7 mouse cellular contexts compared by ENCODE assay signal in genomic region chr7:142675644-142676043, GRCm38 (mm10). TPM values are rescaled to one million over a fixed set of nuclear protein-coding genes. Genes with fewer than 3 reads are reported as not detected.
DNase-seq lines count a peak whose midpoint lies in the region; ATAC-seq and TF ChIP-seq lines count a peak whose summit lies in the region.

No protein-coding gene starts in this region.

- no peak for TF ChIP-seq EP300 in liver, embryonic 14.5 days (IDR thresholded peaks at IDR 0.05; ENCODE audit: low read depth)

- no peak overlapping the region for H3K4me3 ChIP-seq in liver, embryonic 14.5 days (ENCODE audit: insufficient read depth in 1 of 2, low read depth in 2 of 2, low read length in 2 of 2)

- WGBS in liver, embryonic 14.5 days (ENCODE audit: insufficient replicate concordance), result under 1% methylated on average over 3 of the region's 3 CpGs

- TF ChIP-seq CTCF in liver, embryonic 14.5 days (IDR thresholded peaks at IDR 0.05; ENCODE audit: low read depth), result peak; percentile 51

- ATAC-seq in frontal cortex, adult (ENCODE audit: low TSS enrichment), result peak; percentile 90
- ATAC-seq in liver, embryonic 14.5 days (ENCODE audit: insufficient read depth), result no peak

- no peaks in the 10 kb centered on the region for H3K4me1 ChIP-seq in liver, embryonic 14.5 days (replicated peaks; ENCODE audit: control insufficient read depth in 2 of 2, insufficient read depth in 2 of 2, low read length in 1 of 2)

- H3K27me3 ChIP-seq in liver, embryonic 14.5 days (ENCODE audit: control insufficient read depth, insufficient read depth, low read length), result no peaks in the 10 kb centered on the region
- no peaks in the 10 kb centered on the region; the same call in 1 of the 2 replicates for H3K27me3 ChIP-seq in splenic B cell, adult 2 months (ENCODE audit: control insufficient read depth, insufficient read depth, low read length, poor library complexity, severe bottlenecking)

- no peak overlapping the region for H3K4me2 ChIP-seq in liver, embryonic 14.5 days (ENCODE audit: low read depth)

- no peak overlapping the region for H3K9ac ChIP-seq in liver, embryonic 14.5 days (replicated peaks)

- no peaks in the 10 kb centered on the region for H3K36me3 ChIP-seq in liver, embryonic 14.5 days (replicated peaks; ENCODE audit: control insufficient read depth, insufficient read depth, low read depth)
- no peaks in the 10 kb centered on the region for H3K36me3 ChIP-seq in splenic B cell, adult 2 months (ENCODE audit: control insufficient read depth, insufficient read depth, low read length, poor library complexity, severe bottlenecking)

- no peaks in the 10 kb centered on the region; the same call in 1 of the 2 replicates for H3K9me3 ChIP-seq in liver, embryonic 14.5 days (ENCODE audit: control insufficient read depth, low read length)

- no peak overlapping the region for H3K27ac ChIP-seq in liver, embryonic 14.5 days

- peak; percentile 56 for DNase-seq in thymus, postnatal 0 days (ENCODE audit: low spot score)
- no peak for DNase-seq in thymus, adult 18-20 months
- DNase-seq in brain, embryonic 18.5 days (ENCODE audit: low read depth, low spot score), result peak; percentile 45
- peak; percentile 81 for DNase-seq in kidney, postnatal 10 days
- DNase-seq in liver, embryonic 14.5 days (ENCODE audit: low read depth in 3 of 3, low spot score in 3 of 3), result peak; percentile 31 to 40 (median 36)
- peak; percentile 67 for DNase-seq in splenic B cell, adult 2 months (ENCODE audit: low read depth, low spot score)

RNA-seq across cellular contexts. Expression of gene Gm49394, which starts 5.9 kb away (rescaled TPM):
- 0.08 TPM in 1 of 2 replicates, not detected in the other for polyA plus RNA-seq in thymus, postnatal 0 days (2015; fragmentation: Nextera tagmentation; extraction: Ambion mirVana)
- 0.02 and 0.06 TPM in 2 replicates for polyA plus RNA-seq in liver, embryonic 14.5 days (2012; rRNA removed)
- polyA plus RNA-seq in liver, embryonic 14.5 days (2014; fragmentation: Nextera tagmentation; extraction: Ambion mirVana), result not detected in 2 replicates

RNA-seq across cellular contexts. Expression of gene Igf2, which starts 9.0 kb away (rescaled TPM):
- 53.2 and 64.1 TPM in 2 replicates for polyA plus RNA-seq in thymus, postnatal 0 days (2015; fragmentation: Nextera tagmentation; extraction: Ambion mirVana)
- 904 and 960 TPM in 2 replicates for polyA plus RNA-seq in liver, embryonic 14.5 days (2012; rRNA removed)
- polyA plus RNA-seq in liver, embryonic 14.5 days (2014; fragmentation: Nextera tagmentation; extraction: Ambion mirVana), result 416 and 496 TPM in 2 replicates

Comparison
In these comparisons a context has a peak if more than half of its experiments do, and no peak if none do; other contexts are left out.
1. DNase-seq: peak in thymus, postnatal 0 days (single experiment), brain, embryonic 18.5 days (single experiment), kidney, postnatal 10 days (single experiment), liver, embryonic 14.5 days (3 of 3) and splenic B cell, adult 2 months (single experiment); none in thymus, adult 18-20 months (0 of 2).